Mouse (Mus musculus): Measurements from ENCODE around the gene Abhd14a.

Abhd14a gene

DNA sequence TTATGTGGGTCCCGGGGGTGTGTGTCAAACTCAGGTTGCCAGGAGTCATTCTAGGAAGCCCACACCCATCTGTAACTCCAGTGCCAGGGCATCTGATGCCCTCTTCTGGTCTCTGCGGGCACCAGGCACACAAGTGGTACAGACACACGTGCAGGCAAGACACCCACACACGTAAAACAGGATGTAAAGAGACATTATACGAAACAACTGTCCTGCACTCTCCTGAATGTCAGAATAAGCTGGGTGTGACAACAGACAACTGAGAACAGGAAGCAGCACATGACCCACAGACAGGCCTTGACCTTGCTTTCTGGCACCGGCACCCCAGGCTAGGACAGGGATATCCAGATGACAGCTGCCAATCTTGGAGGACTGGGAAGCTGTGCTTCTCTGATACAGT lies 21.8 kb upstream of the Abhd14a start:
- no peak for DNase-seq (ENCODE audit: low spot score)

DNA sequence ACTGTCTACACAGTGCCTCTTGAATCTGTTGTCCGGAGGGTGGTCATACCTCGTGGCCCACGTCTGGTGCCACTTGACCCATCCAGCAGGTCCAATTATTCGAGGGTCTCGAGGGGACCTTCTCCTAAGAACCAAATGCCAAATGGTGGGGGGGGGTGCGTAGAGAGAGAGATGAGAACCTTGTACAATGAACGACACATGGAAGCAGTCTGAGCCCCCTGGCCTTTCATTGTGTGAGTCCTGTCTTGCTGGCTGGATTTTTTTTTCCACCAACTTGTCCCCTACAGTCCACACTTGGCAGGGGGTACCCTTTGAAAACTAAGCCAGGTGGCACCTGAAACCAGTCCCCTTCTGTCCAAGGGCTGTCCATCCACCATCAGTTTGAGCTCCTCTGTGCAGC lies 20.3 kb upstream of the Abhd14a start:
- DNase-seq (ENCODE audit: low spot score) = no peak

DNA sequence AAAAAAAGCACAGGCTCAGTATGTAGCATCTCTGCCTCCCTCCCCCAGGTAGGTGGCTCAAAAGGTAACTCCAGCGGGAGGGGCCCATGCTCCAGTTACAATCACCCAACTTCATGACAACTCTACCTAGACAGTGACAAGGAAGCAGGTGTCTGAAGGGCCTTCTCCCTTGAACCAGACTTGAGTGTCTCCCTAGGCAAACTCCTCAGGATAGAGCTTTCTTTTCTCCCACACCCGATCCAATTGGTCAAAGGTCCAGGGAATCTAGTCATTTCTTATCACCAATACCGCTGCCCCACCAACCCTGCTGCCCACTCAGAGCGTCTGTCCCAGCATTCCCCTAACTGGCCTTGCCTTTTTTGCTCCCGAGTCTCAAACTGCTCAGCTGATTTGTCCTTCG lies 19.2 kb upstream of the Abhd14a start:
- no peak for DNase-seq (ENCODE audit: low spot score)

DNA sequence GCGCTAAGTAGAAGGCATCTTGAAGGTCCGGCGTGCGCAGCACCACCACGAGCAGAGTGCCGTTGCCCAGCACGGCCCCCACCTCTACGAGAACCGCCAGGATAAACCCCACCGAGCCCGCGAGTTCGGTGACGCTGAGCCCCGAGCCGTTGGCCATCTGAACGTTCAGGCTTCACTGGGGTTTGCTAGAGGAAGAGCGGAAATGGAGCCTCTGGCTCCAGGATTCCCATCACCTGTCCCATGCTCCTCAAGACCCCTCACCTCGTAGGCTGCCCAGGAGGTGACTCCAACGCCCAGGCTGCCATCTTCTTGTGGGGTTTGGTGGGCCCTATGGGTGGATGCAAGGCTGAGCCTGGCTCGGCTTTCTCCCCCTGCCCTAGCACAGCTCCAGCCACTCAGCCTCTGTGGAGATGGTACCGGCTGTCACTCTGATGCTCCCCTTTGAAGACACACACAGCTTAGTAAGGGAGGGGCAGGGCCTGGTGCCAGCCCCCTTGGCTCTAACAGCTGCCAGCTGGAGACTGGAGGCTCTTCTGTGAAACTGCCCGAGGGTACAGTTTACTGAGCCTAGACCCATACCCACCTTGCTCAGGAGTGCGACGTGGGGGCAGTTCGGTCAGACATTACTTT lies 18.2 kb upstream of the Abhd14a start, which contains the start of gene Gpr62:
Gene Gpr62 (minus strand): TSS at position 368 of the 630 bp plus-strand sequence.
- DNase-seq (ENCODE audit: low spot score) = peak; percentile 77

- DNase-seq (ENCODE audit: low spot score) = no peak
These were observed 17.5 kb upstream of the Abhd14a start for GRCm38 (mm10) chr9:106464751-106465541.

DNA sequence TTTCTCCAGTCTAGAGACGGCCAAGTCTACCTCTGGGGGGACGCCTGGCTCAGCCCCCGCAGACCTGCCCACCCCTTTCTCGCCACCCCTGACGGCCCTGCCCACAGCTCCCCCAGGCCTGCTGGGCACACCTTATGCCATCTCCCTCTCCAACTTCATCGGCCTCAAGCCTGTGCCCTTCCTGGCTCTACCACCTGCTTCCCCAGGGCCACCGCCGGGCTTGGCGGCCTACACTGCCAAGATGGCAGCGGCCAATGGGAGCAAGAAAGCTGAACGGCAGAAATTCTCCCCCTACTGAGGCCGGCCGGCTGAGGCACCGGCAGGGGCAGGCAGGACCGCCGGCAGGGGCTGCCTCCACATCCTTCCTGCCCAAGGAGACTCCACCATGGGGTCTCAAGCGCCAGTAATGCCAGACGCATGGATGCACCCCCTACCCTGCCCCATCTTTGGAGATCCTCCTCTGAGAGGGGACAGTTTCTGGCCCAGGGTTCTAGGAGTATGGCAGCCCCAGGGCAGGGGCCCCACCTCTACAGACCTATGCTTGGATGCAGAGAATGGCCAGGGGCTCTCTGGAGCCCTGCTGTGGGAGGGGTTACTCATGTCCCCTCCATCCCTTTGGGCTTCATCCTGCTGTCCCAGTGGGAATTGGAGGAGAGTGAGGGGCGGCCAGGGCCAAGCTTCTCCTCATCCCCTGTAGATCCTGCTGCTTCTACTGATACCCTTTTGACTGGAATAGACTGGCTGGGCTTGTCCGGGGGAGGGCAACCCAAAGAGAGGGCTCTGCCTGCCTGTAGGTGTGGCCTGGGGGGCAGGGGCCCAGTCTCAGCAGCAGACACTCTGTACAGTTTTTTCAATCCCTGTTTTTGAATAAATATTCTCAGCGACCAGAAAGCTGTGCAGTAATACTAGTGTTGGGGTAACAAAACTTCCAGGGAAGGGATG lies 15.9 kb upstream of the Abhd14a start:
- no peak for DNase-seq (ENCODE audit: low spot score)

GRCm38 (mm10) chr9:106462430-106462800 lies 14.9 kb upstream of the Abhd14a start:
- DNase-seq (ENCODE audit: low spot score) = no peak

DNA sequence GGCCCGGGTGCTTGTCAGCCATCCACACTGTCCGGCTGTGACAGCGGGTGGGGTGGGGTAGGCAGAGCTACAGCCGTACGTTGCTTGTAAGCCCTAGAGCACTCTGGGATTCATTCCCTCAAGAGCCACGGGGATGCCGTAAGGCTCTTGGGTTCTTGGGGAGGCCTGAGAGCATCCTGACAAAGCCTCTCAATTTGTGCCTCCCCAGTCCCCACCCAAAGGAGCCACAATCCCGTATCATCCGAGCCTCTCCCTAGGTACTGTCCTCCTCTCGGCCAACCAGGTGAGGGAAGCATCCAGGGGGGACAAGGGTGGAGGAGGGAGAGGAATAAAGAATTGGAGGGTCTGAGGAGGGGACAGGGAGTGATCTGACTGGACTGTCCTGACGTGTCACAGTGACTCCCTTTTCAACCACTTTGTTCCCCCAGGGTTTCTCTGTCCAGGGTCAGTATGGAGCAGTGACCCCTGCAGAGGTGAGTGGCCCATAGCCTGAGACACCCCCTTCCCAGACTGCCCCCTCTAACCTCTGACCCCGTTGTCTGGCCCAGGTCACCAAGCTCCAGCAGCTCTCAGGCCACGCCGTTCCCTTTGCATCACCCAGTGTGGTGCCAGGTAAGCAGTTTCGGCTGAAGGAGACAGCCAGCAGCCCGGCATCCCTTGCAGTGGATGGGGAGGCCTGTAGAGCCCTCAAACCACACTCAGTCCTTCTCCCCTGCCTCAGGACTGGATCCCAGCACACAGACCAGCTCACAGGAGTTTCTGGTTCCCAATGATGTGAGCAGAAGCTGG lies 14.4 kb upstream of the Abhd14a start:
- DNase-seq (ENCODE audit: low spot score) = no peak

DNA sequence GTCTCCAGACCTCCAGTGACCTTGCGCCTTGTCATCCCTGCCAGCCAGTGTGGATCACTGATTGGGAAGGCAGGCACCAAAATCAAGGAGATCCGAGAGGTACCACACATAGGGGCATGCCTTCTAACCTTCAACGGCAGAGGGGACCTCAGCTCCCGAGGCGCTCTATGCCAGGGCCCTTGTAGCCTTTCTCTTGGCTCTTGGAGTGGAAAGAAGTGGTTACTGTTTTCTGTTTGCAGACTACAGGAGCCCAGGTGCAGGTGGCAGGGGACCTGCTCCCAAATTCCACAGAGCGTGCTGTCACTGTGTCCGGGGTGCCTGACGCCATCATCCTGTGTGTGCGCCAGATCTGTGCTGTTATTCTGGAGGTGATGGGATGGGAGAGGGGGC lies 13.5 kb upstream of the Abhd14a start:
- DNase-seq (ENCODE audit: low spot score) = no peak

GRCm38 (mm10) chr9:106460401-106461025 lies 13.0 kb upstream of the Abhd14a start:
- DNase-seq (ENCODE audit: low spot score) = no peak

DNA sequence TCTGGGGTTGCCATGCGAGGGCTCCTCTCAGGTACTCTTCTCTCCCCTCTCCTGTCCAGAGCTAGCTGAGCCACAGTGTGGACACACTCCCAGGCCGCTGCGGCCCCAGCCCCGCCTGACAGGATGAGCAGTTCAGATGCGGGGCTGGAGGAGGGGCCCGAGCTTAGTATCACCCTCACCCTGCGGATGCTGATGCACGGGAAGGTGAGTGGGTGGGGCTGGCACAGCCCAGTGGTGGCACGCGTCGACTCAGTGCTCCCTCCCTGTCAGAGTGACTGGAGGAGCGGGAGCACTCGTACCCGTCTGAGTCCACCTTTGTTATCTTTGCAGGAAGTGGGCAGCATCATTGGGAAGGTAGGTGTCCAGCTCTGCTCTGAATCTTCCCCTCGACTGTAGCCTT lies 12.5 kb upstream of the Abhd14a start:
- DNase-seq (ENCODE audit: low spot score) = no peak

- no peak for DNase-seq (ENCODE audit: low spot score)
These were observed 10.4 kb upstream of the Abhd14a start for GRCm38 (mm10) chr9:106457920-106458319.

- no peak for DNase-seq (ENCODE audit: low spot score)
These were observed 9.7 kb upstream of the Abhd14a start for GRCm38 (mm10) chr9:106457163-106457559.

- DNase-seq (ENCODE audit: low spot score) = no peak
These were observed 9.1 kb upstream of the Abhd14a start for GRCm38 (mm10) chr9:106456325-106457162.

- DNase-seq (ENCODE audit: low spot score) = no peak
These were observed 7.6 kb upstream of the Abhd14a start for GRCm38 (mm10) chr9:106454888-106455681.

GRCm38 (mm10) chr9:106454071-106454761 lies 6.7 kb upstream of the Abhd14a start:
- no peak for DNase-seq (ENCODE audit: low spot score)

DNA sequence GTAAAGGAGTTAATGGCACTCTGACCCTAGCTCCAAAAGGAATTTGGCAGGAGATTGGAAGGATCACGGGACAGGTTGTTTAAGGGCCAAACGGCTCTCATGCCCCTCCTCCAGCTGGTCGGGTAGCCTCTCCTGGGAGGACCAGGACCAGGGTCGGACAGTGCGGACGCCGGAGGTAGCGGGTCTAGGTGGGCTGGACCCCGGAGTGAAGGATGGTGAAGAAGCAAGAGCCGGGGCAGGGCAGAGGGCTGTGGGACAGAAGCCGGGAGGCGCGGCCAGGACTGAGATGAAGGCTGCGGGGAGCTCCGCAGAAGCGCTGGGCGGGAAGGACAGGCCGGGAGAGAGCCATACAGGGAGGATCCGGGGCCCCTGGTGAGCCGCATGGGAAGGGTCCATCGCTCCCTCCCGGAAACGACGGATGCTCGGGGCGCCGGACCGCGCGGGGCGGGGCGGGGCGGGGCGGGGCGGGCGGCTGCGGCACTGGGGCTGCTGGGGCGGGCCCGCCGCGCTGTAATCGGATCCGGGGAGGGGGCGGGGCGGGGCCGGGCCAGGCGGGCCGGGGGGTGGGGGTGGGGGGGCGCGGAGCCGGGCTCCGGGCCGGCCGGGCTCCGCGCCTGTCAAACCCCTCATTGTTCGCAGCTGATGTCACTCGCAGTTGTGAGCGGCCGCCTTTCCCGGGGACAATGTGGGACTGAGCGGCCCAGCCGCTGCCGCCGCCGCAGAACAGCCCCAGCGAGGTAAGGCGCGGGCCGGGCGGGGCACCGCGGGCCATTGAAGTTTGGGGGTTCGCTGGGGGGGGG lies 6.0 kb upstream of the Abhd14a start, which contains the start of gene Pcbp4:
Gene Pcbp4 (plus strand): TSS at position 21 of the 800 bp plus-strand sequence.
- DNase-seq (ENCODE audit: low spot score) = no peak

GRCm38 (mm10) chr9:106452821-106453220 lies 5.3 kb upstream of the Abhd14a start:
- no peak for DNase-seq (ENCODE audit: low spot score)

All from left cerebral cortex, adult 11 months (tissue).